Mouse (Mus musculus) heart, postnatal 4 days (tissue): ENCODE data around the gene Tmprss6. TPM values are rescaled to one million over a fixed set of nuclear protein-coding genes. Genes with fewer than 3 reads are reported as not detected.

ENCODE experiments used
- DNase-seq: peaks from one replicate; pipeline ENCODE4 v3.0.0; 2021
- total RNA-seq, 2 experiments: library from RNA; stranded (reverse); gene quantifications; 2 replicates each; pipeline ENCODE4 v1.2.3; 2021

Gene Tmprss6
- total RNA-seq, 2 experiments from 2014 or later, result not detected

DNA sequence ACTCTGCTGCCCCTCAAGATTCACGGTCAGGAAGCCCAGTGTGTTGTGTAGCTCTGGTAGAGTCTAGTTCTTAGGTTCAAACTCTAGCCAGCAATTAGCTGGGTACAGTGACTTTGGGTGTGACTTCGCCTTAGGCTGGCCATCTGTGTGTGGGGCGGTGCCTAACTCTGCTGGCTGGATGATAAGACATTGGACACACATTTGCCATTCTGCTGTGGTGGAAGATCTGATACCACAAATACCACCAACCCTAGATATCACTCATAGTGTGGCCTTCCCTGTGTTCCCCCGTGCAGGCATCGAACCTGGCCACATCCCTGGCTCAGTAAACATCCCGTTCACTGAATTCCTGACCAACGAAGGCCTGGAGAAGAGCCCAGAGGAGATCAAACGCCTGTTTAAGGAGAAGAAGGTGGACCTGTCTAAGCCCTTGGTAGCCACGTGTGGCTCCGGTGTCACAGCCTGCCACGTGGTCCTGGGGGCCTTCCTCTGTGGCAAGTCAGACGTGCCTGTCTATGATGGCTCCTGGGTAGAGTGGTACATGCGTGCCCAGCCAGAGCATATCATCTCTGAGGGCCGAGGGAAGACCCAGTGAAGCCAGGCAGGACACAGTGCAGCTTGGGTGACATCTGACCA is 55.2 kb downstream of the Tmprss6 start:
- DNase-seq, result no peak

DNA sequence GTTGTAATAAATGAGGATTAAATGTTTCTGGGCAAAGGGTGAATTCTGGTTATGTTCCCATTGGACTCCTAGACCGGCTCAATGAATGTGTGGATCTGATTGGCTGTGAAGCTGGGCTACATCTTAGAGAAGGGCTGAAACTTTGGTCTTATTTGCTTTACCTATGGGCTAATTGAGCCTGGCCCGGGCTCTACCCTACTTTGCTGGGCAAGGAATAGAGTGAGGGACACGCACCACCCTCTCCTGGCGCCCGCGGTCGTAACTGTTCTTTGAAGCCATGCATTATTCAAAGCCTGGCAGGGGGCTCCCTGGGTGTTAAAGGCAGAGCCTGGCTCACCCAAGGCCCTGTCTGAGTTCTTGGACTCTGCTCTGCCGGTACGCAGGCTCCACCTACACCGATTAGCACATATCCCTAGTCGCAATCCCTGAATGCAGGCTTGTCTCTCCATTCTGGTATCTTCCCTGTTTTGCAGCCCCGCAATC is 58.8 kb downstream of the Tmprss6 start:
- no peak for DNase-seq

DNA sequence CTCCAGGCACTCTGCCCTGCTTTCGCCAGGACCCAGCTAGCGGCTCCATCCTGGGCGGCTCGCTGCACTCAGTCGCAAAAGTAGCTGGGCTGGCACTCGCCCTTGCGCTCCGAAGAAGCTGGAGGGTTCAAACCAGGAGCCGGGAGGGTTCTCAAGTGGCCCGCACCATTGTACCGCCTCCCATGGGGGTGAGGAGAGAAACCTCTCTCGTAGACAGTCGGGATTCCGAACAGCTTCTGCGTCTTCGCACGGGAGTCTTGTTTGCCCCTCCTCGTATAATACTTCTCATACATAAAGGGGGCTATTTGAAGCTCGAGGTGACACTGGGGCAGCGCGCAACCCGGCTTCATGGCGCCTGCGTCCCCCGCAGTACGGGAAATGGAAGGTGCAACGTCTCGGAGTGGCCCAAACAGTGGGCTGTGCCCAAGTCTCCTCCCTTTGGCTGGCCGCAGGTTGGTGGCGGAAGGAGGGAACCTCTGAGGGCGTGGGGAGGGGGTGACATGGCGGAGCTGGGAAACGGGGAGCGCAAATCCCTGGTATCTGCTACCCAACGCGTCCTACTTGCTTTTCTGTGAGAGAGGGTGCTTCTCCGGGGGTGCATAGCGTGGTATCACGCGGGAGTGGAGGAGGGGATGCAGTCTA is 62.0 kb downstream of the Tmprss6 start, which contains the start of gene Mpst:
TSS of gene Mpst (plus strand) at position 124 of the 642 bp plus-strand sequence.
- DNase-seq, result peak; percentile 90

DNA sequence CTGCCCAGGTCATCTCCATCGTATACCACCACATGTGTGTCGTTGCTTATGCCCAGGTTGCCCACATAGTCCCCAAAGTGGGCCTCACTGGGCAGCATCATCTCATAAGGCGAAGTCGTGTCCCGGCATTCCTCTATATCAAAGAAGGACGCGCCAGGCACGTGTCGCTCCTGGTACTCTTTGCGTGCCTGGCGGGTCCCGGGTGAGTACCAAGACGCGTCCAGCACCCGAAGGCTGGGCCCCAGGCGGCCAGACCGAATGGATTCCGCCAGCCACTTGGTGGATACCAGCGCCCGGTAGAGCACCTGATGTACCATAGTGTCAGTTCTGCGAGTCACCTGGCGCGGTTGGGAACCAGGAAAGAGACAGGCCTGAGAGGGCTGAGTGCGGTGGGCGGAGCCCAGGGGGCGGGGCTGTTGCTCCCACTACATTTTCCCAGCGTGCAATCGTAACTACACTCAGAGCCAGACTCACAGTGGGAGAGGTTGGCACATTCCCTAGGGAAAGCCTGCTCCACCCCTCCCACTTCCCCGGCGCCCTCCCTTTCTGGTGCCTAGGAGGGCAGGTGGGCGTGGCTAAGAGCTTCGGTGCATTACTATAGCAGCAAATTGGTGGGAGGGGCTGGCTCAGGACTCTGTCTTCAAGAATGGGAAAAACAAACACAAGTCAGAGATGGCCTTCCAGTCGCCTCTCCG is 62.8 kb downstream of the Tmprss6 start, which contains the start of gene Tst:
TSS of gene Tst (minus strand) at position 391 of the 695 bp plus-strand sequence.
- peak; percentile 88 for DNase-seq

DNA sequence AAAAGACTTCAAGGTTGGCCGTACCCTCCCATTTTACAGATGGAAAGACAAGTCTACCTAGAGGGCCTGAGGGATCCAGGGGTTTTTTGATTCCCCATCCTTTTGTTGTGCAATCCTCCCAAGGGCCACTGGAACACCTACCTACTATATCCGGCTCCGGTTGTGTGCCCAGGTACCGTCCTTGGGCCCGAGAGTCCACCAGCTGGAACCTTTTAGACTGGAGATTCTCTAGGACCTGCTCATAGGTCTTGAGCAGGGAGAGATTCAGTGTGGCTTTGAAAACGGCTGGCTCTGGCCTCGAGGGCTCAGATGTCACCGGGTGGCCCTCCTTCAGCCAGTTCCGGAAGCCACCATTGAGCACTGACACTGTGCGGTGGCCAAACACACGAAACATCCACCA is 63.3 kb downstream of the Tmprss6 start:
- DNase-seq, result no peak

DNA sequence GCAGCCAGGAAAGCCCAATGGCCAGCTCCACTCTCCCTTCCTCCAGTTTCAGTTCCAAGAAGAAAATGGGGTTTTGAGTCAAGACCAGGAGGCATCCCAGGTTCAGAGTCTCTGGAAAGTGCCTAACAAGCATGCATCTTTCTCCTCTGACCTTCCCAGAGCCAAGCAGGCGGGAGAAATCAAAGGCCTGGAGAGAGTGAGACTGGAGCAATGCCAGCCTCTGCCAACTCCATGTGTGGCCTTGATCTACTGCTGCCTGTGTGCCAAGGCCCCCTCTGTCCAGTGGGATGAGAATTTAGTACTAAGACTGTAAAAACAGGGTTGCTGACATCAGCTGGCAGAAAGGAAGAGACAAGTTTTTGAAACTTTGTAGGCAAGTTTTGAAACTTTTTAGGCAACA is 64.5 kb downstream of the Tmprss6 start:
- peak; percentile 74 for DNase-seq

DNA sequence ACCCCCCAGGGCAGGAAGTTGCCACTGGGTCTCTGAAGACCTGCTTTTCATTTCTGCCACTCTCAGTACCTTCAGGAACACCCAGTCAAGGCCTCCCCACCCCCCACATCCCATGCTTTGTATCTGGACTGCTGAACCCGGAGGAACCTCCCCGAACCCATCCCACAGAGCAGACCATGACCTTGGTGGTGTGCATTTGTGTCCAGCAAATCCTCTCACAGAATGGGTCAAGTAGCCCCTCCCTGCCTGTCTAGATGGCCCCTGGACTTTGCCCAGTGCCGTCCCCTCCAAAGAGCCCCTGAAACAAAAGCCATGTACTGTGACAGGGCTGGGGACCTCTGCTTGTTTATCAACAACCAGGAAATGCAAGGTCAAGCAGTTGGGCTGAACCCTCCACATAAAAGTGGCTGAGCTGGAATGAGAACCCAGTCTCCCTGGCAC is 65.1 kb downstream of the Tmprss6 start:
- DNase-seq, result no peak

DNA sequence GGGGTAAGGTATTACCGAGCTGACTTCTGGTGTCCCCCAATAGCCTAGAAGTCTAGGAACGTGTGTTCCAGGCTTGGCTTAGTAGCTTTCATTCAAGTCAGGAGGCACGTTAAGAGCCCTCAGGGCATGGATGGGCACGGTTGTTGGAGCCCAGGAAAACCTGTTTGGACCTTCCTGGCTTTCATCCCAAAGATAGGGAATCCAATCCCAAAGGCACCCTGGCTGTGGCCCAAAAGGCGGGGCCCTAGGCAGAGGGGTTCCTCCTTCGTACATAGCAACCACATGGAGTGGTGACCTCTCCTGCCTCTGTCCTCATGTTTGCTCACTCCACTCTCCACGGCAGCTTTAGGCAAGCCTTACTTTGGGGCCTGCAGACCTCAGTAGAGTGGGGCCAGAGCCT is 66.0 kb downstream of the Tmprss6 start:
- DNase-seq, result peak; percentile 54

DNA sequence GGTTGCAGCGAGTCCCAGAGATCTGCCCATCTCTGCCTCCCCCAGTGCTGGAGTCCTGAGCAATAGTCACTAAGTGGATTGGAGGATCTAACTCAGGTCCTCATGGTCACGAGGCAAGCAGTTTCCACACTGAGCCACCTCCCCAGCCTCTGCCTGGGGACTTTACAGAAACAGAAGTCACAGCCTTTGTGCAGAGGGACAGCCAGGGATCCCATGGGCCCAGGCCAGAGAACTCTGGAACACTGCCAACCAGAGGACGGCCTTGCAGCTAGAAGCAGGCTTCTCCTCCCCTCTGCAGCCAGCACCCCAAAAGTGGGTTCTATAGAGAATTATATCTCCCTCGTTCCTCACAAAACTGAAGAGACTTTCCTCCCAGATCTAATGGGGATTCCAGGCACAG is 66.5 kb downstream of the Tmprss6 start:
- DNase-seq, result peak; percentile 88

DNA sequence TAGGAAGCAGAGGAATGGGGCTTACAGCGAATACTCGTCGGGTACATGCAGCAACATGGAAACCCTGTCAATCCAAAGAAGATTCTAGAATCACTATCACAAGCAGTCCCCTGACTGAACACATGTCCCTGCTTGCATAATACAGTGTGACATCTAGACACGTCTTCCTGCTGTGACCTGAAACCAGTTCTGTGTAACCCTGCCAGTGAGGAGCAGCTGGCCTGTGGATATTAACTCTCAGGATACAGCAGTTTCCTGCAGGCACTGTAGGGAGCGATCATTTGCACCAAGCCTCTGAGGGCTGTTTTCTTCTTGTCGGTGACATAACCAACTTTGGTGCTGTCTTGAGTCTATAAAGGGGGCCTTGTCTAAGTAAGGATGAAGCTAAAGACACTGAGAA is 67.1 kb downstream of the Tmprss6 start:
- no peak for DNase-seq

DNA sequence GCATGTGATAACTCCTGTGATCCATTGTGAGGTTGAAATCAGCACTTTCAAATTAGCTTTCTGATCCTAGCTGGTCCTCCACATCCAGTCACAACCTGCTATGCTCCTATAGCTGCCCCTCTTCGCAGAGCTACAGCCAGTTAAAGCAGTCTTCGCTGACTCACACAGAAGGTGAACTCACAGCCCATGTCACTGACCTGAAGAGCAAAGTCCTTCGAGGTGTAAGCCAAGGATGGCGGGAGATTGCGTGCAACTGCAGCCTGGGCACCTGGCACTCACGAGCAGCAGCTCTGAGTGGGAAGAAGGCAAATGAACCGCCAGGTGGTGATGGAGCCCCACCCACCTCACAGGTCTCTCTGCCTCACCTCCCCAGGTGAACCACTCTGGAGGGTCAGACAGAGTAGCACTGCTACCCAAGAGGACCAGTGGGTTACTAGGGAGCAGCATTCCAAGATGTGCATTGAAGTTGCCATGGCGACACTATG is 72.9 kb downstream of the Tmprss6 start, which contains the start of gene Tex33:
TSS of gene Tex33 (minus strand) at position 435 of the 485 bp plus-strand sequence.
- no peak for DNase-seq

DNA sequence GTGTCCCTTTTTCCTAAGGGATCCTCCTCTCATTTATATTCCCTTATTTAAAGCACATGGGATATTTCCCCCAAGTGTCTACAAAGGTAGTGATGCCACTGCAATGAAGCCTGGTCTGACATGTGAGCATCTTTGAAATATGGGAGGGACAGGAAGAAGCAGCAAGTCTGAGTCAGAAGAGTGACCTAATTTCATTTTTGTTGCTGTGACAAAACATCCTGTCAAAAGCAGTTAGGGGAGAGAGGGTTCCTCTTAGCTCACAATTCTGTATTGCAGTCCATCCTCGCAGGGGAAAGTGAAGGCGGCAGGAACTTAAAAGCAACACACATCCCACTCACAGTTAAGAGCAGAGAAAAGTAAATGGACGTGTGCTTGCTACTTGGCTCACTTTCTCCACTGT is 77.6 kb downstream of the Tmprss6 start:
- DNase-seq, result no peak

Other genes starting within 250 kb of the Tmprss6 start
- gene Ncf4, start 223.8 kb downstream of the Tmprss6 start, total RNA-seq, result 1 to 10 TPM; 1.9 to 2.1 TPM
- gene Csf2rb2, start 162.9 kb downstream of the Tmprss6 start, total RNA-seq, result 1 to 10 TPM; 1.1 to 1.2 TPM
- 1 to 10 TPM; 1.6 to 2.0 TPM for gene Csf2rb, start 142.9 kb downstream of the Tmprss6 start, total RNA-seq
- gene Tex33, start 72.7 kb downstream of the Tmprss6 start, total RNA-seq, result not detected
- gene Tst, start 62.7 kb downstream of the Tmprss6 start, total RNA-seq, result 10 to 100 TPM; 16.9 to 20.1 TPM
- gene Mpst, start 62.2 kb downstream of the Tmprss6 start, total RNA-seq, result 10 to 100 TPM; 21.9 to 24.9 TPM
- 10 to 100 TPM; 72.0 to 74.8 TPM for gene Kctd17, start 40.1 kb downstream of the Tmprss6 start, total RNA-seq
- gene Il2rb, start 26.6 kb upstream of the Tmprss6 start, total RNA-seq, result under 1 TPM; 0.27 to 0.41 TPM
- 10 to 100 TPM; 63.6 to 64.5 TPM for gene C1qtnf6, start 62.8 kb upstream of the Tmprss6 start, total RNA-seq
- gene Sstr3, start 76.1 kb upstream of the Tmprss6 start, total RNA-seq, result under 1 TPM; 0.07 TPM
- 1 to 10 TPM; 2.1 to 2.6 TPM for gene Rac2, start 104.1 kb upstream of the Tmprss6 start, total RNA-seq
- 1 to 10 TPM; 4.2 to 5.6 TPM for gene Cyth4, start 128.4 kb upstream of the Tmprss6 start, total RNA-seq